Mouse (Mus musculus): ENCODE measurements around the gene Stat6. TPM values are rescaled to one million over a fixed set of nuclear protein-coding genes. Genes with fewer than 3 reads are reported as not detected.

Stat6 gene
- polyA plus RNA-seq, 1 experiment, result 7.4 TPM

GRCm38 (mm10) chr10:127675859-127676398, 33.1 kb downstream of the Stat6 start:
- DNase-seq (ENCODE audit: low read depth), result no peak
- TF ChIP-seq POLR2A (IDR thresholded peaks at IDR 0.05; ENCODE audit: borderline replicate concordance, extremely low read depth, insufficient read depth, insufficient read length, poor library complexity, severe bottlenecking) (no peak), CTCF (IDR thresholded peaks at IDR 0.05; ENCODE audit: borderline replicate concordance, extremely low read depth, insufficient read depth, insufficient read length) (no peak)

GRCm38 (mm10) chr10:127676691-127677548, 34.1 kb downstream of the Stat6 start:
- TF ChIP-seq POLR2A (IDR thresholded peaks at IDR 0.05; ENCODE audit: borderline replicate concordance, extremely low read depth, insufficient read depth, insufficient read length, poor library complexity, severe bottlenecking) (peak; percentile 44; the same call in 1 of the 2 replicates), CTCF (IDR thresholded peaks at IDR 0.05; ENCODE audit: borderline replicate concordance, extremely low read depth, insufficient read depth, insufficient read length) (no peak)
- DNase-seq (ENCODE audit: low read depth), result peak; percentile 100

GRCm38 (mm10) chr10:127677591-127678336, 35.0 kb downstream of the Stat6 start:
- no peak for TF ChIP-seq POLR2A (IDR thresholded peaks at IDR 0.05; ENCODE audit: borderline replicate concordance, extremely low read depth, insufficient read depth, insufficient read length, poor library complexity, severe bottlenecking)
- peak; percentile 81 for TF ChIP-seq CTCF (IDR thresholded peaks at IDR 0.05; ENCODE audit: borderline replicate concordance, extremely low read depth, insufficient read depth, insufficient read length)

GRCm38 (mm10) chr10:127679208-127679607, 36.4 kb downstream of the Stat6 start:
- DNase-seq (ENCODE audit: low read depth), result no peak
- TF ChIP-seq POLR2A (IDR thresholded peaks at IDR 0.05; ENCODE audit: borderline replicate concordance, extremely low read depth, insufficient read depth, insufficient read length, poor library complexity, severe bottlenecking) (no peak), CTCF (IDR thresholded peaks at IDR 0.05; ENCODE audit: borderline replicate concordance, extremely low read depth, insufficient read depth, insufficient read length) (no peak)

More at GRCm38 (mm10) chr10:127677591-127678336, 35.0 kb downstream of the Stat6 start:
- peak; percentile 92 for DNase-seq (ENCODE audit: low read depth)

GRCm38 (mm10) chr10:127679881-127680280, 37.1 kb downstream of the Stat6 start:
- DNase-seq (ENCODE audit: low read depth), result no peak
- TF ChIP-seq CTCF (IDR thresholded peaks at IDR 0.05; ENCODE audit: borderline replicate concordance, extremely low read depth, insufficient read depth, insufficient read length), result no peak
- TF ChIP-seq POLR2A (IDR thresholded peaks at IDR 0.05; ENCODE audit: borderline replicate concordance, extremely low read depth, insufficient read depth, insufficient read length, poor library complexity, severe bottlenecking), result no peak

GRCm38 (mm10) chr10:127682886-127683285, 40.1 kb downstream of the Stat6 start:
- TF ChIP-seq CTCF (IDR thresholded peaks at IDR 0.05; ENCODE audit: borderline replicate concordance, extremely low read depth, insufficient read depth, insufficient read length) (no peak), POLR2A (IDR thresholded peaks at IDR 0.05; ENCODE audit: borderline replicate concordance, extremely low read depth, insufficient read depth, insufficient read length, poor library complexity, severe bottlenecking) (no peak)
- DNase-seq (ENCODE audit: low read depth), result no peak

GRCm38 (mm10) chr10:127691053-127691452, 48.3 kb downstream of the Stat6 start:
- TF ChIP-seq CTCF (IDR thresholded peaks at IDR 0.05; ENCODE audit: borderline replicate concordance, extremely low read depth, insufficient read depth, insufficient read length), result peak; percentile 18; the same call in 1 of the 2 replicates
- no peak for TF ChIP-seq POLR2A (IDR thresholded peaks at IDR 0.05; ENCODE audit: borderline replicate concordance, extremely low read depth, insufficient read depth, insufficient read length, poor library complexity, severe bottlenecking)
- DNase-seq (ENCODE audit: low read depth), result no peak

GRCm38 (mm10) chr10:127694636-127695035, 51.9 kb downstream of the Stat6 start:
- peak; percentile 59 for DNase-seq (ENCODE audit: low read depth)
- no peak for TF ChIP-seq POLR2A (IDR thresholded peaks at IDR 0.05; ENCODE audit: borderline replicate concordance, extremely low read depth, insufficient read depth, insufficient read length, poor library complexity, severe bottlenecking)
- TF ChIP-seq CTCF (IDR thresholded peaks at IDR 0.05; ENCODE audit: borderline replicate concordance, extremely low read depth, insufficient read depth, insufficient read length), result peak; percentile 49; the same call in 1 of the 2 replicates

- no peak for DNase-seq (ENCODE audit: low read depth)
- no peak for TF ChIP-seq POLR2A (IDR thresholded peaks at IDR 0.05; ENCODE audit: borderline replicate concordance, extremely low read depth, insufficient read depth, insufficient read length, poor library complexity, severe bottlenecking)
- no peak for TF ChIP-seq CTCF (IDR thresholded peaks at IDR 0.05; ENCODE audit: borderline replicate concordance, extremely low read depth, insufficient read depth, insufficient read length)
Measured at GRCm38 (mm10) chr10:127695775-127696174, 53.0 kb downstream of the Stat6 start.

GRCm38 (mm10) chr10:127698966-127699365, 56.2 kb downstream of the Stat6 start:
- DNase-seq (ENCODE audit: low read depth), result no peak
- TF ChIP-seq POLR2A (IDR thresholded peaks at IDR 0.05; ENCODE audit: borderline replicate concordance, extremely low read depth, insufficient read depth, insufficient read length, poor library complexity, severe bottlenecking), result no peak
- no peak for TF ChIP-seq CTCF (IDR thresholded peaks at IDR 0.05; ENCODE audit: borderline replicate concordance, extremely low read depth, insufficient read depth, insufficient read length)

- TF ChIP-seq POLR2A (IDR thresholded peaks at IDR 0.05; ENCODE audit: borderline replicate concordance, extremely low read depth, insufficient read depth, insufficient read length, poor library complexity, severe bottlenecking) (no peak), CTCF (IDR thresholded peaks at IDR 0.05; ENCODE audit: borderline replicate concordance, extremely low read depth, insufficient read depth, insufficient read length) (no peak)
- no peak for DNase-seq (ENCODE audit: low read depth)
Measured at GRCm38 (mm10) chr10:127703299-127703698, 60.5 kb downstream of the Stat6 start.

Measured in brain, embryonic 14.5 days (tissue).